Mouse (Mus musculus): ENCODE measurements around the gene 6430571L13Rik.

6430571L13Rik gene

DNA sequence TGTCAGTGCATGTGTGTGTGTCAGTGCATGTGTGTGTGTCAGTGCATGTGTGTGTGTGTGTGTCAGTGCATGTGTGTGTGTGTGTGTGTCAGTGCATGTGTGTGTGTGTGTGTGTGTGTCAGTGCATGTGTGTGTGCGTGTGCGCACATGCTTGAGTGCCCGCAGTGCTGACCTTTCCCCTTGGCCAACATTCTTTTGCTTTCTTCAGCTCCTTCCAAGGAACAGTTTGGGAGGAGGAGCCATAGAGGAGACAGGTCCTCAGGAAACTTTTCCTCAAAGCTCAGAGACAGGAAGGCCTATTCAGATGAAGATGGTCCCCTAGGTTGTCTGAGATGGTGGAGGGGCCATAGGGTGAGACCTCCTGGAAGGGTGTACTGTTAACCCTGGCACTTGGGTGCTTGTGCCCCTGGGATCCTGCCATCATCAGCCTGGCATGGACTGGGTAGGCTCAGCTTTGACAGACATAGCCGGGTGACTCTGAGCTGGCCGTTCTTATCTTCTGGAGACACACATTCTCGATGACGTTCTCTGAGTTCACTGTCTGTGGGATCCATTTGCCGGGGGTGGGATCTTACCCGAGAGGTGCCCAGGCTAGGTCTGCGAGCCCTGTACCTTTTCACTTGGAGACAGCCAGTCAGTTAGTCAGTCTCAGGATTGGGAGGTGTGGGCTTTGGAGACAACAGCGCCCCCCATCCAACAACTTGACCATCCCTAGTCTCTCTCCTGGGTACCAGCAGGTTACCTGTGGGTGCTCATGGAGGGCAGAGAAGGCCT lies 33.1 kb upstream of the 6430571L13Rik start:
- DNase-seq, result no peak

DNA sequence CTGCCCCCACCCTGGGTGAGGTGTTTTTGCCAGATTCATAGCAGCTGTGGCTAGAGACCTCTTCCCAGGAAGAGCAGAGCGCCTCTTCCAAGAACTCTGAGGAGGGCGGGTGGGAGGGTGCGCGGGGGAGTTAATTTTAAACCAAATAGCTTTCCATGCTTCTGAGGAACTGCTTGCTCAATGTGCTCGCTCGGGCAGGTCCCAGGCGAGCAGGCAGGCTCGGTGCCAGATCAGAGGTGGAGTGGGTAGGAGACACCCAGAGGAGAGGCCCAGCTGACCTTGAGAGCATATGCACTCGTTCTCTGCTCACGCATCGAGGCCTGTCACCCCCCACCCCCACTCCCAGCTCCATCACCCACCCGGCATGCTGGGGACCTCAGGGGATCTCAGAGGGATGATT lies 32.5 kb upstream of the 6430571L13Rik start:
- no peak for DNase-seq

DNA sequence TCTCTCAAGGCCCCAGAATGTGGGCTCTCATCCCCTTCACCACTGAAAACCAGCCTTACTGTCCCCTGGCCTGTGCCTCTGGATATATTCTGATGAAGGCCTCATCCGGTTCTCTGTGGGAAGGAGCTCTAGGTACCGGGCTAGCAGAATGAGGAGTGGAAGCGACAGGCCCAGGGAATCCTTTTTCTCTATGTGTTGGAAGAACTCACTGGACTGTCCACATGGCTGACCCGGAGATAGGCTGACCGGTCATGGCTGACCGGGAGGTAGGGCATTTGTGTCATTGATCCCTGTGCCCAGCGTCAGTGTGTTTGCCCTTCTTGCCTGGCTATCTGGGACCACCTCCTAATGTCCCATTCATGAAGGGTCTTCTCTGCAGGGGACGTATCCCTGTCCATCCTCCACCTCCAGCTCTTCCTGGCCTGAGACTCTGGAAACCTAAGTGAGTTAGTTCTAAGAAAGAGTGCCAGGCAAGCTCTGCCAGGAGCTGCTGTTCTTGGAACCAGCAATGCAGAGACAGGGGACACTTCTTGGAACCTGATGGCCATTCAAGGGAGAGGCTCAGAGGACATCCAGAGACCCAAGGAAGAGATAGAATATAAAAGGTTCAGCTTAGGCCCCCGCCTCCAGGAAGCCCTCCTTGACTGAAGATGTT lies 31.9 kb upstream of the 6430571L13Rik start:
- DNase-seq, result no peak

DNA sequence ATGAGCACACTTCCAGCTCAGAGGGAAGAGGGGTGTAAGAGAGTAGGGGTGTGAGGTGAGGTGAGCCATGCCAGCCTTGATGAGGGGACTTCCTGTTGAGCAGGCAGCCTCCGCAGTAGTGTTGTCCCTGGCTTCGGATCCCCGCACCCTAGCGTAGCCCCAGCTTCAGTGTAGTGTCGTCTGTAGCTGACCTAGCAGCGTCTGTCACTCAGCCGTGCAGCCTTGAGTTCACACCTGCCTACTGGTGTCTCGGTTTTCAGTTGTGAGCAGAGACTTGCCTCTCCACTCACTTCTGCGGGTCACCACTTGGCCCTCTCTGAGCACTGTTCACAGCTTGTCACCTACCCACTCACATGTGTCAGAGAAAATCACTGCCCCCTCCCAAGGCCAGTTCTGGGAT lies 31.2 kb upstream of the 6430571L13Rik start:
- DNase-seq, result no peak

DNA sequence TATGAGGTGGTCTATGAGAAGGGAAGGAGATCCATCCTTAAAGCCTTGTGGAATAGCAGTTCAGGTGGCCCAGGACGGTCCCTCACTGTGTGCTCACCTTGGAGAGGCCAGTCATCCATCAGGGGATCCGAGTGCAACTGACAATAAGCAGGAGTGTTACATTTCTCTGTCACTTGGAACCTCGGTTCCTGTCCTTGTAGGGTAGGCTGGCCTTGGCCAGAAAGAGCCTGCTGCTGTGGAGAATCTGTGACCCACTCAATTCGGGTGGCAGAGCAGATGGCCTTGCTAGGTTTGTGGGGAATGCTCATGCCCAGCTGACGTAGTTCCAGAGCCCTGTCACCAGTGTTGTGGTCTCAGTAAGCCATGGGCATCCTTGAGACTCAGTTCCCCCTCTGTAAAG lies 30.8 kb upstream of the 6430571L13Rik start:
- DNase-seq, result no peak

DNA sequence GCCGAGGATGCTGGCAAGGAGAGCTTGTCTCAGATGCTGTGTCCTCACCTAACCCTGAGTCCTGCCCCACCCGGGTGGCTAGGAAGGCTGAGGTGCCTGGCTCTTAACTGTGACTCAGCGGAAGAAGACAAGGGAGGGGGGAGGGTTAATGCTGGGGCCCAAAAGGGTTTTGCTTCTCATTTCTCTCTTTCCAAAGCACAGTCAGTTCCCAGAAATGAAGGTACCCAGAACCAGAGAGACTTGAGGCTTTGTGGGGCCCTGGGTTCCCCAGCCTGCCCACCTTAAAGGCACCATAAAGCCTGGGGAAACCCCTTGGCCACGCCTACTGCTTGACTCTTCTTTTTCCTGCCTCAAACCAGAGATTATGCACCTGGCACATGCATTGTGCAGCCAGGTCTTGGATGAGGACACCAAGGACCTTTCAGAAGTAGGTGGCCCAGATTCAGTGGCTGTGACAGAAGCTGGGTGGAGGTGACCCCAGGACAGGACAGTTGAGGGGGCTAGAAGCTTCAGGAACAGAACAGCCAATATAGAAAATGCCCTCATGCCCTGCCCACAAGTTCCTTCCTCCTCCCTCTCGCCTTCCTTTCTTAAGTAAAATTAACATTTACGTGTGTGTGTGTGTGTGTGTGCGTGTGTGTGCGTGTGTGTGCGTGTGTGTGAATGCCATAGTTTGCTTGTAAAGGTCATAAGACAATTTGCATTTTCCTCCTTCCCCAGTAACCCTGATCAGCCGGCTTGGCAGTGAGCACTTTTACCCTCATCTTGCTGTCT lies 27.4 kb upstream of the 6430571L13Rik start:
- no peak for DNase-seq

DNA sequence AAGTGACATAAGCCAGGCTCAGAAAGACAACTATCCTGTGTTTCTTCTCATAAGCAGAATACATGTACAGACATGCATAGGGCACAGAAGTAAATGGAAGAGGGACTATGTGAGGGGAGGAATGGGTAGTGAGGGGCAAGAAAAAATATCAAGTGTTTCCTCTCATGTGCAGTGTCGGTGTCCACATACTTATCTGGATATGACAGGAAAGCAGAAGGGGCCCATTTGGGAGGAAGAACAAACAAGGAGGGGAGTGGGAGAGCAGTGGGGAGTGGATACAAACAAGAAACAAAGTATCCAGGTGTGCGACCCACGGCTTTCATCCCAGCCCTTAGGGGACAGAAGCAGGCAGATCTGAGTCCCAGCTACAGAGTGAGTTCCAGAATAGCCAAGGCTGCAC lies 26.5 kb upstream of the 6430571L13Rik start:
- no peak for DNase-seq

DNA sequence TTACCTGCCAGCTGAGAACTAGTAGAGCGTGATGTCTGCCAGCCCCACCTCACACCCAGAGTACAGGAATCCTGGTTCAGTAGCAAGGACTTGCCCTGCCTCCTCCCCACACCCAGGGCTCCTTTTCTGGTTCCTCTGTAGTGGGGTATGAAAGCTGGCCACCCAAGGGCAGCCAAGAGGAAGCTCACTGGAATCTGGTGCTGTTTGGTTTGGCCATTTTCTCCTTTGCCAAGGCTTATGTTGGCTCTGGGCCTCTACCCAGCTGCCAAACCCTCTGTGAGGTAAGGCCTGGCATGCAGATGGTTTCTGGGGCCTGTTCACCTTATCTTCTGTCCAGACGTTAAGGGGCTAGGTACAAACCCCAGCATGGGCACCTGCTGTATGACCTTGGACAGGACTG lies 24.6 kb upstream of the 6430571L13Rik start:
- no peak for DNase-seq

DNA sequence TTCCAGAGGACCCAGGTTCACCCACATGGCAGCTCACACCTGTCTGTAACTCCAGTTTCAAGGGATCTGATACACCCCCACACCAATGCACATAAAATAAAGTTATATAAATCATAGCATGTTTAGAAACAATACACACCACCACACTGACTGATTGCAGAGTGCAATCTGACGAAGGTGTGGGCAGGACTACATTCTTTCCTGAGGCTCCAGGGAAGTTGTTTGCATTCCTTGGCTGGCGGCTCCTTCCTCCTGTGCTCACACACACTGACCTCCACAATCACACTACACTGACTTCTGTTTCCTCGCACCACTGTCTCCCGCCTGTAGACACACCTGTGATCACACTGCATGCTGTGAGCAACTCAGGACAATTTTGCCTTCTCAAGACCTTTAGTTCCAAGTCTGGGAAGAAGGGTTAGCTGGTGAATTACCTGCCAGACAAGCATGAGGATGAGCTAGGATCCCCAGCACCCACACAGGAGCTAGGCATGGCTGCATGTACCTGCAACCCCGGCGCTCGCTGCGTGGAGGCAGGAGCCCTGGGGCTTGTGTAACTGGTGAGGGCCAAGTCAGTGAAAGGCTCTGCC lies 17.8 kb upstream of the 6430571L13Rik start:
- no peak for DNase-seq

DNA sequence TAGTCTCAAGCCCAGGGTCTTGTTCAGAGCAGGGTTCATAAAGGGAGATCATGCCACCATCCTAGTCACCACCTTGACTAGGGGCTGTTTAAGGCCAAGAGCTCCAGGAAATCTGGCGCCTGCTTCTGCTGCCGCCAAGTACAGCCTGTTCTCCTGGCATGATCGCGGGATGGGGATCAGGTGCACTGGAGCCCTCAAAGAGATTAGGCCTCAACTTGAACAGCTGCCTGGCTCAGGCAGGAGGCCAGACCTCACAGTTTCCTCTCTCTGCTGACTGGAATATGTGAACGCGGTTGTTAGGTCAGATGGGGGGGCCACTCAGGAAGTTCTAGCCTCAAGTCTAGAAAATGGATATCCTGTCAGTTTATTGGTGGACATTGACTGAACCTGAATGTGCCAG lies 16.8 kb upstream of the 6430571L13Rik start:
- DNase-seq, result no peak

DNA sequence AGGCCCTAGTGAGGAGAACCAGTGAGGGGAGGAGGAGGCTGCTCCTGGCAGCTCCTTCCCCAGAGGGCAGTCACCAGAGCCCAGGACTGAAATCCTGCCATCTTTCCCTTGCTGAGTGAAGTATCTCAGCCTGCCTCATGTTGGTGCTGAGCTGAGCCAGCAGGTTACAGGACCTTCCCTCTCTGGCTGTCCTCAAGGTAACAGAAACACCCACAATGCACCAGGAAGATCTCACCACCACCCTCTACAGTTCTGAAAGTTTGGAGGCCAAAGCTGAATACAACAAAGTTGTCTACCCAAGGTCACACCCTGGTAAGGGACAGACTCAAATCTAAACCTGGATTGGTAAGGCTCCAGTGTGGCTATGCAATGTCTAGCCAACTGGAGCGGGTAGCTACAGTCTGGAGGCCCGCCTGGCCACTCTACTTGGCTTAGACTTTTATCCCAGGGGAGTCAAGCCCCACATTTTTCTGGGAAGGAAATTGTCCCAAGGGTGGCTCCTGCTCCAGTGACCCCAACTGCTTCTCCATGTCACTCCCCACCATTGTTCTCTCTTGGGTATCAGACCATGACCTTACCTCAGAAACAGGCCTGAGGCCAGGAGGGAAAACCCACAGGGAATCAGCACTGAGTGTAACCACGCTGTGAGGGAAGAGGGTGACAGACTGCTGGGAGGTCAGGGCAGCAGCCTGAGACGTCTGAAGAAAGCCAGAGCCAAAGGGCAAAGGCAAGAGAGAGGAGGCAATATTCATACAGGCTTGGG lies 15.4 kb upstream of the 6430571L13Rik start:
- DNase-seq, result no peak

DNA sequence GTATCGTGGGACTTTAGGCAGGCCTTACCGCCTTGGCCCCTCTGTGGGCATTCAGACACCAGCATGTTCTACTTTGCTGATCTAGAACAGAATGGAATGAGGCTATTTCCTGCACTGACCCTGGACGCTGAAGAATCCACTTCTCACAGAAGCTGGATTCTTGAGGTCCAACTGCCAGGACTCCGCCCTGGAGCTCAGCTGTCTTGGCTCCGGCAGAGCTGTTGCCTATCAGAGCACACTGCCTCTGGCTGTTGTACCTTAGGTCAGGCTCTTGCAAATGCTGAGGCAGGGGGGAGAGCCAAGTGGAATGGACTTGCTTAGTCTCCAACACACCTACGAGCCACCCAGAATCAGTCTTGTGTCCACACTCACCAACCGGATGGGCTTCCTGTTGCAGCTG lies 14.5 kb upstream of the 6430571L13Rik start:
- DNase-seq, result no peak

DNA sequence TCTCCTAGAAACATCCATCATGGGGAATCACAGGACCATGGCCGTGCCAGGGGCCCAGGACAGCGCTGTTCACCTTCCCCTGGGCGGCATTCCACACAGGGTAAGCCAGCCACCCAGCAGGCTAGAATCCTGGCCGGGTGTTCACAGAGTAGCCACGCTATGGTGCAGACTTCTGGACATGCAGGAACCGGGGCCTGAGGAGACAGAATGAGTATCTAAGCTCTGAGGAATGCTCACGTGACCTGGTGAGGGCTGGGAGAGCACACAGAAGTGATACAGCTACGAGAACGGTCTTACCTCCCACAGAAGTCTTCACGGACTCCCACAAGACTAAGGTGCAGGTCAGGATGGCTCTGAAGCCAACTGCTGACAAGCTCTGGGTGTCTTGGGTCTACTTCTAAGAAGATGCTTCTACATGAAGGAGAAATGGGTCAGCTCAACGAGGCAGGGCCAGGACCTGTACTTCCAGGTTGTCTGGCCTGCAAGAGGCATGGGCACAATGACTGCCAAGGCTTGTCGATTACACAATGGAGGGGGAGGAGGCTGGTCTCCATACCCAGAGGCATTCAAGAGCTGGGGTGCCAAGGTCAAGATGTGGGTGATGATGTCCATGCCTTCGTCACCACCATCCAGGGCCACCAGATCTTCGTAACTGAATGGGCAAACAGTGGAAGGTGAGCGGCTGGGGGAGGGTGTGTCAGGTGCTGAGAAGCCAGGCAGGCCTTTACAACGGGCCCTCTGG lies 12.4 kb upstream of the 6430571L13Rik start:
- no peak for DNase-seq

DNA sequence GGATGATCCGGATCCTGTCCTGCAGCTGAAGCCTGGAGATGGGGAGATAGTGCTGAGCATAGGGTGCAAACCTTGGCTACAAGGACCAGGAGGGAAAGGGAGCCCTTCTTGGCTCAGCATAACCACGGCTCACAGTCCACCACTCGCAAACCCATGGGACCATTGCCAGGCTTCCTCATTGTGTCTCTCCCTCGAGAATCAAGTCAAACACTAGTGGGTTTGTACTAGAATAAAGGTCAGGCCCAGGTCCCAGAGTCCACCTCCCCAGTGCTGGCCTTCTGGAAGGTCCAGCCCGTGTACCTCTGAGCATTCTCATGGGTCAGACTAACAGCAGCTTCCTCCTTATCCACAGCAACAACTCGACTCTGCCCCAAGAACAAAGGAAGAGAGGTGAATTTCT lies 9.6 kb upstream of the 6430571L13Rik start:
- no peak for DNase-seq

DNA sequence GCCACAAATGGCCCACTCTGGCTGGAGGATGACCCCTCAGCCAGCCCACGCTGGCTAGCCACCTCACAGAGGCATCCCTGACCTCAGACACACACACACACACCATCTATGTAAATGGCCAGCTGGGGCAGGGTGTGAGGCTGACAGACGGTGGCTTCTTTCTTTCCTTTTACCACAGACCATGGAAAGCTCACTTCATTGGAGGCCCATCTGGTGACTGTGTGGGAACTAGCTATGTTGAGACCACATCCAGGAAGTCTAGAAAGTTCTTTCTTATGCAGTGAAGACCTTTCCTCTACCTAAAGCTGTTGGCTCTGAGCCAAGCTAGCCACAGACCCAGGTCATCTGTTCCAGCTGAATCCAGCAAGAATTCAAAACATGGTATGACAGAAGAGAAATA lies 6.7 kb upstream of the 6430571L13Rik start:
- DNase-seq, result no peak

DNA sequence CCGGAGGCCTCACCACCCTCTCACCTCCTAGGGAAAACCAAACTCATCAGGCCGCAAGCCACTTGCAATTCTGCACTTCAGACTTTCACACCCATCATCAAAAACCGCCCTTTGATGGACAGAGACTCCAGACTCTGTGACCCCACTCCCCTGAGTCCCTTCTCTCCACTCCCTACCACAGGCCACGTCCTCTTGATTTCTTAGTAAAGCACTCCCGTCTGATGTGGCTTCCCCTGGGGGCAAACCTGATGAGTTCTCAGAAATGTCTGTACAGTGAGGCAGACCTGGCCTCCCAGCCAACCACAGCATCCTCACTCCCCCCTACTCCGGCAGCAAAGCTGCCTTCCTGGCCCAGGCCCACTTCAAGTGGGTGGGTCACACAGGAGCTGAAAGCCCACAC lies 6.0 kb upstream of the 6430571L13Rik start:
- DNase-seq, result no peak

DNA sequence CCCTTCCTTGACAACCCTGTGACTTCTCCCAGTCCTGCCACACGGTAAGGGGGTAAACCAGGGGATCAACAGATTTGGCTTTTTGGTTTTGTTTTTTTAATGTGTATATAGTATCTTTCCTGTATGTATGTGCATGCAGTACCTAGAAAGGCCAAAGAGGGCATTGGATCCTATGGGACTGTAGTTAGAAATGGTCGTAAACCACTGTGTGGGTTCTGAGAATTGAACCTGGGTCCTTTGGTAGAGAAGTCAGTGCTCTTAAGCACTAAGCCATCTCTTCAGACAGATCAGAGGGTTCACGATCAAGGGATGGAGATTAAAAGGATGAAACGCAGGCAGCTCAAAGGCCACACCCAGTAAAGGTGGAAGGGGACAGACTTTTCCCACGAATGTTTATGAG lies 5.4 kb upstream of the 6430571L13Rik start:
- DNase-seq, result no peak

DNA sequence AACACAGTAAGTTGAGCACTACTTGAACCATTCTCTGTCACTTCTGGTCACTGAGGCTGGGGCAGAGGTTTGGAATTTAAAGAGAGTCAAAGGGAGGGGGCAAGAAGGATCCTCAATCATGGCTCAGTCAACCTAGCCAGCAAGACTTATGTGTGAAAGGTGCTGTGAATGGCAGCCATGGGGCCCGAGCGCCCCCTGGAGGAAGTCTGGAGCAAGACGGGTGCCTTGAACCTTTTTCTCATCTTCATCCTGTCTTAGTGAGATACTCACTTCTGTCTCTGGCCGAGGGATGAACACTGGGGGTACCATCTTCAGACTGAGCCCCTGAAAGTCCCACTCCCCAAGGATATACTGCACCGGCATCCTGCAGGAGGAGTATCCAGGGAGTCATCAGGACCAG lies 4.5 kb upstream of the 6430571L13Rik start:
- DNase-seq, result peak; percentile 36

DNA sequence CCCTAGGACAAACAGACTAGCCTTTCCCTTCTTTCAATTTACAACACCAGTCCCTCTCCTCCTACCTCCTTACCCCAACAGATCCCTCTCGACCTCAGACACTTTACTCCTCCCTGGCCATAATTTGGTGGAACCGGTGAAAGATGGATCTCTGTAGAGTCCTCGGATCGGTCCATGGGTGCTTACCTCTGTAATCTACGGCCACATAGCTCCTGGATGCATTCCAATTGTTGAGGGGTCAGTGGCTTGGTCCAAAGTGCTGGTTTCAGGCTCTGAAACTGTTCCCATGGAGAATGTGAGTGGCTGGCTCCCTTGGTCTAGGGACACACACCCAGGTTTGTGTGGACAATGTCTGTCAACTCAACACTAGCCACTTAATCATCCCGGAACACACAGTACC lies 4.0 kb upstream of the 6430571L13Rik start:
- DNase-seq, result no peak

DNA sequence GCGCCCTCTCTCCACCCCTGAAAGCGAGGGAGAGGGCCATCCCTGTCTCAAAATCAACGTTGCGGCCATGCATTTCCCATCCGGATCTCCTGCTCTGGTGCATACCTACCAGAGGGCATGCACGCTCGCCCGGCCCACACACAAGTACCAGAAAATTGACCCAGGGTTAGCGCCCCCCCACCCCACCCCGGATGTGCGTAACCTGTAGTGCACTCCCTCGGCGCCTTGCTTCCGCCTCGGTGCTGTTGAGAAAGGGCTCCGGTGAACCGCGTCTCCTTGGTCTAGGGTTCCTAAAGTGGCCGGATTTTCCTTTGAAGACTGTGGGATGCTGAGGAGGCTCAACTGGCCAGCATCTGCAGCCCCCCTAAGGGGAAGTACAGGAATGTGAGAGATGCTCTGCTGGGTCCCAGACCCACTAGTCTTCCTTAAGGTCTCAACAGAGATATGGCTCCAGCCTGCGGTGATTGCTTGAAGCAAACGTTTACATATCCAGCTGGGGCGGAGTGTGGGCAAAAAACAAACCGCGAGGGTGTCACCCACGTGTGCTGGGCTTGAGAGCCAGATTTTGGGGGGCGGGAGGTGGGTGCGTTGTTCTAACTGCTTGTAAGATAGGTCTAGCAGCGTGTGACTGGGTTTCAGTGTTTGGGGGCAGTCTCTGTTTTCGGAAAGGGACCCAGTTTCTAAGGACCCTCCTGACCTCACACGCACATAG lies 2.1 kb upstream of the 6430571L13Rik start, which contains the start of gene Hemk1:
Gene Hemk1 (minus strand): TSS at position 179 of the 712 bp plus-strand sequence.
- peak; percentile 79 for DNase-seq

Measured in layer of hippocampus, adult 9-11 months (tissue).